Mouse (Mus musculus) midbrain, embryonic 16.5 days (tissue): ENCODE measurements at regions not wholly inside any gene's neighbourhood (a gene's known extent, or its start where the extent isn't known, plus 50 kb on each side); places are given as distances from the start of the nearest gene placed in this dataset.

Source experiments
- ATAC-seq: fragments of 200-750 bp; cut with Nextera tagmentation; 2 replicates; pipeline ENCODE4 v1.8.0; 2017; ENCODE audit warnings: moderate TSS enrichment
- H3K27ac ChIP-seq: fragments of 300-500 bp; sonication (generic); 2 replicates; pipeline ENCODE4 v1.5.1; 2014; ENCODE audit warnings: mild to moderate bottlenecking, low read length, mixed read lengths
- H3K27me3 ChIP-seq: fragments of 300-500 bp; sonication (generic); 2 replicates; pipeline ENCODE4 v1.6.1; 2014; ENCODE audit warnings: low read depth, low read length, mixed read lengths; ENCODE audit not compliant: control insufficient read depth, insufficient read depth
- H3K36me3 ChIP-seq: fragments of 300-500 bp; sonication (generic); 2 replicates; pipeline ENCODE4 v1.6.1; 2014; ENCODE audit warnings: mild to moderate bottlenecking, low read length, moderate library complexity, mixed read lengths; ENCODE audit not compliant: control insufficient read depth, insufficient read depth
- H3K4me1 ChIP-seq: fragments of 300-500 bp; sonication (generic); 2 replicates; pipeline ENCODE4 v1.6.1; 2014; ENCODE audit warnings: mild to moderate bottlenecking, low read length, mixed read lengths; ENCODE audit not compliant: control insufficient read depth, insufficient read depth
- H3K4me2 ChIP-seq: fragments of 300-500 bp; sonication (generic); 2 replicates; pipeline ENCODE4 v1.6.1; 2014; ENCODE audit warnings: mild to moderate bottlenecking, low read length, mixed read lengths
- H3K4me3 ChIP-seq: fragments of 300-500 bp; sonication (generic); 2 replicates; pipeline ENCODE4 v1.5.1; 2014; ENCODE audit warnings: low read depth, mild to moderate bottlenecking, low read length, moderate library complexity, mixed read lengths
- H3K9ac ChIP-seq: fragments of 300-500 bp; sonication (generic); 2 replicates; pipeline ENCODE4 v1.6.1; 2014; ENCODE audit warnings: low read depth, low read length, mixed read lengths
- H3K9me3 ChIP-seq: fragments of 300-500 bp; sonication (generic); replicated peaks from 2 replicates; pipeline ENCODE4 v1.6.1; 2014; ENCODE audit warnings: mild to moderate bottlenecking, low read length, mixed read lengths; ENCODE audit not compliant: control insufficient read depth, poor library complexity, severe bottlenecking
- WGBS: fragments of 180-500 bp; shearing (Covaris S2); extraction: QIAGEN DNeasy Blood & Tissue Kit; methylation state at CpG from one replicate; pipeline ENCODE4 v1.1.7; 2014; 5-methylcytosine and 5-hydroxymethylcytosine counted together

DNA sequence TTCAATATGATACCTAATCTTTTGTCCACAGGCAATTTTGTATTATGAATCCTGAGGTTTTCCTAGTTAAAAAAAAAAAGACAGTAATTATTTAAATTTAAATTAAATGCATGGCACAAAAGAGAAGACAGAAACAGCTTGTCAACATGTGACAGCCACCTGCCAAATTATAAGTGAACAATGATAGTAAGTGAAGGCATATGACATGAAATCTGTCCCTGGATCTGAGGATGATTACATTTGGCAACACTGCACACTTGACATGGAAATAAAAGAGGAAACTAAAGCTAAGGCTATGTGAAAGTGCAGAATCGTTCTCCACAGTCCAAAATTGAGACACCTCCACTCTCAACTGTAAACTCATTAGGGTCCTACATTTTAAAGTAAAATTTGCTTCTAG, 1710.7 kb upstream of the Flrt2 start:
- ATAC-seq = no peak
- Histone ChIP-seq H3K36me3 (no peaks in the 10 kb centered on the region), H3K4me1 (no peaks in the 10 kb centered on the region), H3K4me2 (no peak overlapping the region), H3K9me3 (no peaks in the 10 kb centered on the region), H3K9ac (no peak overlapping the region), H3K4me3 (no peak overlapping the region), H3K27me3 (no peaks in the 10 kb centered on the region), H3K27ac (no peak overlapping the region)
- WGBS = 72% methylated on average over 1 of the region's 1 CpGs

DNA sequence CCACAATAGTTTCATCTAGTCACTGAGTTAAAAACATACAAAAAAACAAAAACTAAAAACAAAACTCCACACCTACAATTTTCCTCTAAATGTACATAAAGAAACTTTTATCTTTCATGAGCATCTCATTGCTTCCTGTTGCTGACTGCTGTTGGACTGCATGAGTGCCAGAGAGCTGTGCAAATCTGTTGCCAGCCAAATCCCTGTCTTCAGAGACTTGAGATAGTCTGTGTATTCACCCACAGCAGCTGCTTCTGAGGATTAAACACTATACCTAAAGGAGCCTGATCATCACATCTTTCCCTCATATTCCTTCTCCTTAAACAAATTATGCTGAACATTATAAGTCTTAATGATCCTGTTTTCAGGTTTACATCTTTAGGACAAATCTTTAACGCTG, 1700.5 kb upstream of the Flrt2 start:
- Histone ChIP-seq H3K4me3 (no peak overlapping the region), H3K4me2 (no peak overlapping the region), H3K9ac (no peak overlapping the region), H3K27ac (no peak overlapping the region), H3K36me3 (no peaks in the 10 kb centered on the region), H3K27me3 (no peaks in the 10 kb centered on the region), H3K9me3 (no peaks in the 10 kb centered on the region), H3K4me1 (no peaks in the 10 kb centered on the region)
- no peak for ATAC-seq
- 77% methylated on average over 1 of the region's 1 CpGs for WGBS

DNA sequence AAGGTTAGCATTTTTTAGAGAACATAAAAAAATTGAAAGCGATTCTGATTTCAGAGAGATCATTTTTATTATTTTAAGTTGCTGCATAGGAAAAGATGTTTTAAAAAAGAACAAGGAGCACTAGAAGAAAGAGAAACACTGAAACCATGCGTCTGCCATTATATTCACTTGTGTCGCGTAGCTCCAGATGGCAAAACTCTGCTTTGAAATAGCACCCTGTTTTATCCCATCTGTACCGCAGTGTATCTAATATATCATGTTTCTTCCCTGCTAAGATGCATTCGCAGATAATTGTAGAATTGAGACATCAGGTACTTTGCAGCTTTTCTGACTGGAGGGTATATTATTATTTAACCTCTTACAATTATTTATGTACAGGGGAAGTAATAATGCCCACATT, 1698.2 kb upstream of the Flrt2 start:
- Histone ChIP-seq H3K27me3 (no peaks in the 10 kb centered on the region), H3K36me3 (no peaks in the 10 kb centered on the region), H3K4me2 (no peak overlapping the region), H3K9me3 (no peaks in the 10 kb centered on the region), H3K4me3 (no peak overlapping the region), H3K4me1 (no peaks in the 10 kb centered on the region), H3K9ac (no peak overlapping the region), H3K27ac (no peak overlapping the region)
- WGBS = 90% methylated on average over 6 of the region's 6 CpGs
- no peak for ATAC-seq

GRCm38 (mm10) chr12:94015946-94016345, 1676.1 kb upstream of the Flrt2 start:
- no peak overlapping the region for H3K9ac ChIP-seq
- H3K27me3 ChIP-seq = no peaks in the 10 kb centered on the region
- H3K4me1 ChIP-seq = no peaks in the 10 kb centered on the region
- H3K9me3 ChIP-seq = no peaks in the 10 kb centered on the region
- no peak overlapping the region for H3K27ac ChIP-seq
- no peak overlapping the region for H3K4me2 ChIP-seq
- ATAC-seq = no peak
- no peaks in the 10 kb centered on the region for H3K36me3 ChIP-seq
- no peak overlapping the region for H3K4me3 ChIP-seq

- 31% methylated on average over 4 of the region's 4 CpGs for WGBS
Measured at GRCm38 (mm10) chr12:94031364-94031763, 1660.7 kb upstream of the Flrt2 start.

DNA sequence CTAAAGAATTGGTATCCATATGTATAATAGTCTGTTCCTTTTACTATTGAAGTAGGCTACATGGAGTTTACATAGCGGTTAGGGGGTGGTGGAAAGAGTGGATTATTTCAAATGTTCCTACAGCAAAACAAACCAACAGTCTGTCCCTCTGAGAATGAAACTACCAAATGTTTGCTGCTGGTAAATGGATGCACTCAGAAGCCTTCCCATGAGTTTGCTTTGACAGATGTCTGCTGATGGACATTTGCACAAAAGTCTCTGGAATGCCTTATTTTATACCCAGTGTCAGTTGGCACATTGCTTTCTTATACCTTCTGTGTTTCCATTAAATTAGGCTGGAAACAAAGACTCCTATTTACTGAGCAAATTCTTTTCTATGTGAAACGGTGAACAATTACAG, 1644.1 kb upstream of the Flrt2 start:
- H3K4me3 ChIP-seq = no peak overlapping the region
- H3K9ac ChIP-seq = no peak overlapping the region
- no peaks in the 10 kb centered on the region for H3K4me1 ChIP-seq
- no peaks in the 10 kb centered on the region for H3K36me3 ChIP-seq
- ATAC-seq = no peak
- WGBS = 81% methylated on average over 2 of the region's 2 CpGs
- no peak overlapping the region for H3K4me2 ChIP-seq
- H3K27me3 ChIP-seq = no peaks in the 10 kb centered on the region
- H3K9me3 ChIP-seq = no peaks in the 10 kb centered on the region
- H3K27ac ChIP-seq = no peak overlapping the region

More at GRCm38 (mm10) chr12:94031364-94031763, 1660.7 kb upstream of the Flrt2 start:
- Histone ChIP-seq H3K36me3 (no peaks in the 10 kb centered on the region), H3K4me1 (peaks cover 4% of the 10 kb centered on the region; the same call in 1 of the 2 replicates), H3K9ac (no peak overlapping the region), H3K9me3 (no peaks in the 10 kb centered on the region), H3K4me3 (no peak overlapping the region), H3K27me3 (no peaks in the 10 kb centered on the region), H3K4me2 (no peak overlapping the region), H3K27ac (no peak overlapping the region)
- peak; percentile 90 for ATAC-seq

DNA sequence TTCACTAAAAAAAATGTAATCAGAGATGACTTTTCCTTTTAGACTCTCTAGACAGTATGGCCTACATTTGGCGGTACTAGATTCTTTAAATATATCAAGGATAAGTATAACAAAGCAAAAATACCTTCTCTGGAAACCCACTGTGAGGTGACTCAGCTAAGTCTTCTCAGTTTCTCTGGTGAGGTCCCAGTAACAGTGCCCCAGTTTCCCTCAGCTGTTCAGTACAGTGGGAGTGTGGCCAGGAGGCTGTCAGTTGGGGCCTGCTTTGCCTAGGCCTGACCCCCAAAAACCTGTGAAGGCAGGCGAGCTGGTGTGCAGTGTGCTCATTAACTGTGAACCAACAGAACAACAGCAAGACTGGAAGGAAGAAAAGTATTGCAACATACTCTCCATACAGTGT, 1634.3 kb upstream of the Flrt2 start:
- ATAC-seq = no peak
- no peak overlapping the region for H3K9ac ChIP-seq
- WGBS = 85% methylated on average over 2 of the region's 2 CpGs

DNA sequence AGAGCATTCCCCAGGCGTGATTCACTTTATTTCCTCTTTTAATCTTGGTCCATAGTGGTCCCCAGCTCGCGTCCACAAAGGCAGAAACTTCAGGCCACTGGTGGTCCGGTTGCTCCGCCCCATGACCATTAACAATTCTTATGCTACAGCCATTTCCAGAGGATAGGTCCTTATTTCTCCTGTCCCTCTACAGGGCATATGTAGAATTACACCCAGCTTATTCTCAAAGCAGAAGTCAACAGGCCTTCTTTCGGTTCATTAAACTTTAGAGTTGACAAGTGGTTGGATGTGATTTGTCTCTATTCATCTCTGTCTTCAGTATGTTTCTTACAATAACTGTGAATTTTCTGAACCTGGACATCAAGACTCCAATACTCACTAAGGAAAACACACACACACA, 1632.4 kb upstream of the Flrt2 start:
- Histone ChIP-seq H3K27ac (no peak overlapping the region), H3K4me2 (no peak overlapping the region), H3K4me3 (no peak overlapping the region), H3K36me3 (no peaks in the 10 kb centered on the region), H3K9me3 (no peaks in the 10 kb centered on the region), H3K27me3 (no peaks in the 10 kb centered on the region), H3K9ac (no peak overlapping the region), H3K4me1 (no peaks in the 10 kb centered on the region)
- 82% methylated on average over 6 of the region's 6 CpGs for WGBS
- ATAC-seq = no peak

More for the DNA sequence above, 1634.3 kb upstream of the Flrt2 start:
- Histone ChIP-seq H3K4me3 (no peak overlapping the region), H3K9me3 (no peaks in the 10 kb centered on the region), H3K4me2 (no peak overlapping the region), H3K4me1 (no peaks in the 10 kb centered on the region), H3K36me3 (no peaks in the 10 kb centered on the region), H3K27me3 (no peaks in the 10 kb centered on the region), H3K27ac (no peak overlapping the region)

DNA sequence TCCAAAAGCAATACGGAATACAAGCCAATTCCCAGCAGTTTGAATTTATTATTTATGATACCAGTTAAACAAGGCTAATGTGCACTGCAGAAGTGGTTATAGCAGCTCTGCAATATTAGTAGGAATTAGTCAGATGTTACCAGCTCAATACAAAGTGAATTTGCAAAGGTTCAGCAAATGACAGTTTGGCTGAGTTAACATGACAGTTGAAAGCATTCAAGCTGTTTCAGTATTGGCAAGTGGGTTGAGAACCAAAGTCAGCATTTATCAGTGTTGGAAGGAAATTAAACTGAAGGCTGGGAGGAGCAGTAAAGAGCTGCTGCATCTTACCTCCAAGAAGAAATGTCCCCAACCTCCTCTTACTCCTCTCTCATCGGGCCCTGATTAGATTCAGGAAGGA, 1631.7 kb upstream of the Flrt2 start:
- Histone ChIP-seq H3K9ac (no peak overlapping the region), H3K27me3 (no peaks in the 10 kb centered on the region), H3K36me3 (no peaks in the 10 kb centered on the region), H3K4me2 (no peak overlapping the region), H3K27ac (no peak overlapping the region), H3K9me3 (no peaks in the 10 kb centered on the region), H3K4me1 (no peaks in the 10 kb centered on the region), H3K4me3 (no peak overlapping the region)
- WGBS = 77% methylated on average over 2 of the region's 2 CpGs
- no peak for ATAC-seq
